Comparison of ENCODE assay signal across 13 mouse cellular contexts in the genomic region with DNA sequence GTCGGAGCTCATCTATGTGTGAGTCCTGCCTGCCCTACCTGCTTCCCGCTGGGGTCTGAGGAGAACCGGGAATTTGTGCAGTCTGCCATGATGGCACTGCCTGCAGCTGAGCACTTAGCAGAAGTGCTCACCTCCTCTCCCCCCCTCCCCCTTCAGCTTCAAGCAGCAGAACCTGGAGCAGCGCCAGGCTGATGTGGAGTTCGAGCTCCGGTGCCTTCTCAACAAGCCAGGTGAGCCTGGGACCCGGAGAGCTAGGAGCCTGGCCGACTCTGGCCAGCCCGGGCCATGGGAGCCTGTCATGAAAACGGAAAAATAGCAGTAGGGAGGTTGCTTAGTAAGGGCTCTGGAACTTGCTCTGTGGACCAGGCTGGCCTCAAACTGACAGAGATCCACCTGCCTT. TPM values are rescaled to one million over a fixed set of nuclear protein-coding genes. Genes with fewer than 3 reads are reported as not detected.
DNase-seq lines count a peak whose midpoint lies in the region; ATAC-seq lines count a peak whose summit lies in the region.
"Had no signal": no experiment of that assay in that cellular context is flagged by ENCODE, and none has a peak within 500 bp of the region (broad histone marks: within the 10 kb centered on the region; RNA-seq: fewer than 3 reads in every experiment).

No protein-coding gene starts in this region.

- H3K27me3 ChIP-seq in kidney, embryonic 14.5 days (ENCODE audit: control insufficient read depth, insufficient read depth, low read length): no peaks in the 10 kb centered on the region
- H3K27me3 ChIP-seq: embryonic facial prominence, embryonic 12.5 days; hindbrain, embryonic 13.5 days; liver, embryonic 12.5 days had no signal

- WGBS in kidney, embryonic 14.5 days: 77% methylated on average over 10 of the region's 10 CpGs

- H3K4me3 ChIP-seq in kidney, embryonic 14.5 days (ENCODE audit: low read length): no peak overlapping the region
- H3K4me3 ChIP-seq: embryonic facial prominence, embryonic 12.5 days; forebrain, embryonic 10.5 days; hindbrain, embryonic 13.5 days; liver, embryonic 12.5 days had no signal

- 0 out of 2 replicates have a peak, but pooled peaks cover 1% of the 10 kb centered on the region for H3K4me1 ChIP-seq in kidney, embryonic 14.5 days (ENCODE audit: control insufficient read depth, insufficient read depth, low read length)
- H3K4me1 ChIP-seq: embryonic facial prominence, embryonic 12.5 days; hindbrain, embryonic 13.5 days; liver, embryonic 12.5 days had no signal

- H3K36me3 ChIP-seq in kidney, embryonic 14.5 days (ENCODE audit: control insufficient read depth, insufficient read depth, low read length): peaks cover 56% of the 10 kb centered on the region

- peak; percentile 47 for DNase-seq in adrenal gland, postnatal 14 days
- no peak for DNase-seq in adrenal gland, adult 8-10 months
- DNase-seq in kidney, adult 18-20 months: peak; percentile 70
- DNase-seq in kidney, postnatal 36 days: peak; percentile 73 to 81
- peak; percentile 59 to 77 for DNase-seq in lung, postnatal 4 days
- DNase-seq in retina, embryonic 14.5 days (ENCODE audit: low spot score): no peak
- no peak for DNase-seq in left cerebral cortex, postnatal 25 days (ENCODE audit: low spot score in 2 of 2)
- DNase-seq: right cerebral cortex, postnatal 4 days had no signal

- H3K27ac ChIP-seq in kidney, embryonic 14.5 days (ENCODE audit: low read depth, low read length): no peak overlapping the region
- H3K27ac ChIP-seq: embryonic facial prominence, embryonic 12.5 days; forebrain, embryonic 10.5 days; hindbrain, embryonic 13.5 days; liver, embryonic 12.5 days had no signal

- no peak overlapping the region for H3K9ac ChIP-seq in kidney, embryonic 14.5 days (ENCODE audit: low read depth, low read length)
- H3K9ac ChIP-seq: embryonic facial prominence, embryonic 12.5 days; liver, embryonic 12.5 days had no signal

- H3K9me3 ChIP-seq in kidney, embryonic 14.5 days (ENCODE audit: control insufficient read depth, low read length): no peaks in the 10 kb centered on the region; the same call in 1 of the 2 replicates
- H3K9me3 ChIP-seq: embryonic facial prominence, embryonic 12.5 days; hindbrain, embryonic 13.5 days had no signal

- intact Hi-C loops in left cerebral cortex, postnatal 25 days (cut with DNase I): no loop called here

- no peak for ATAC-seq in kidney, embryonic 14.5 days (ENCODE audit: low FRiP score, low TSS enrichment)
- ATAC-seq: liver, embryonic 12.5 days had no signal

- H3K4me2 ChIP-seq in kidney, embryonic 14.5 days (replicated peaks; ENCODE audit: low read depth, low read length): no peak overlapping the region
- H3K4me2 ChIP-seq: embryonic facial prominence, embryonic 12.5 days; hindbrain, embryonic 13.5 days; liver, embryonic 12.5 days had no signal

RNA-seq across cellular contexts. Expression of a gene that starts 10.0 kb away (rescaled TPM):
- total RNA-seq in adrenal gland, postnatal 14 days (2021): 110 and 127 TPM in 2 replicates
- 100 to 1,000 TPM; 120 to 161 (median 139) TPM for total RNA-seq in adrenal gland, adult 8-10 months (2022)
- 352 and 434 TPM in 2 replicates for polyA plus RNA-seq in kidney, embryonic 14.5 days (2014; fragmentation: Nextera tagmentation; extraction: Ambion mirVana)
- total RNA-seq in left cerebral cortex, postnatal 25 days (2021): 100 to 1,000 TPM in 1 of 2 experiments, 10 to 100 TPM in 1; 98.4 to 106 TPM

RNA-seq across cellular contexts. Expression of a gene that starts 10.3 kb away (rescaled TPM):
- 4.4 and 4.7 TPM in 2 replicates for total RNA-seq in adrenal gland, postnatal 14 days (2021)
- total RNA-seq in adrenal gland, adult 8-10 months (2022): 10 to 100 TPM in 2 of 4 experiments, 1 to 10 TPM in 2; 7.0 to 14.8 (median 10.2) TPM
- 7.1 and 8.8 TPM in 2 replicates for polyA plus RNA-seq in kidney, embryonic 14.5 days (2014; fragmentation: Nextera tagmentation; extraction: Ambion mirVana)
- total RNA-seq in left cerebral cortex, postnatal 25 days (2021): 10 to 100 TPM; 11.7 to 12.2 TPM

RNA-seq across cellular contexts. Expression of a gene that starts 22.1 kb away (rescaled TPM):
- 34.3 and 41.0 TPM in 2 replicates for total RNA-seq in adrenal gland, postnatal 14 days (2021)
- 10 to 100 TPM; 40.6 to 88.2 (median 55.8) TPM for total RNA-seq in adrenal gland, adult 8-10 months (2022)
- 6.5 and 7.2 TPM in 2 replicates for polyA plus RNA-seq in kidney, embryonic 14.5 days (2014; fragmentation: Nextera tagmentation; extraction: Ambion mirVana)
- 10 to 100 TPM; 23.8 to 24.1 TPM for total RNA-seq in left cerebral cortex, postnatal 25 days (2021)

RNA-seq across cellular contexts. Expression of a gene that starts 34.3 kb away (rescaled TPM):
- 2.3 and 3.3 TPM in 2 replicates for total RNA-seq in adrenal gland, postnatal 14 days (2021)
- total RNA-seq in adrenal gland, adult 8-10 months (2022): 1 to 10 TPM; 1.4 to 2.6 (median 2.4) TPM
- polyA plus RNA-seq in kidney, embryonic 14.5 days (2014; fragmentation: Nextera tagmentation; extraction: Ambion mirVana): 0.21 and 0.22 TPM in 2 replicates
- total RNA-seq in left cerebral cortex, postnatal 25 days (2021): 10 to 100 TPM; 24.5 to 25.4 TPM

RNA-seq across cellular contexts. Expression of a gene that starts 55.8 kb away (rescaled TPM):
- 171 and 177 TPM in 2 replicates for total RNA-seq in adrenal gland, postnatal 14 days (2021)
- 100 to 1,000 TPM; 136 to 157 (median 140) TPM for total RNA-seq in adrenal gland, adult 8-10 months (2022)
- polyA plus RNA-seq in kidney, embryonic 14.5 days (2014; fragmentation: Nextera tagmentation; extraction: Ambion mirVana): 207 and 265 TPM in 2 replicates
- total RNA-seq in left cerebral cortex, postnatal 25 days (2021): 10 to 100 TPM; 66.3 to 69.3 TPM

Comparison
In these comparisons a context has a peak if more than half of its experiments do, and no peak if none do; other contexts are left out.
1. DNase-seq: peak in adrenal gland, postnatal 14 days (single experiment), kidney, adult 18-20 months (single experiment), kidney, postnatal 36 days (2 of 2) and lung, postnatal 4 days (2 of 2); none in adrenal gland, adult 8-10 months (single experiment), retina, embryonic 14.5 days (single experiment) and left cerebral cortex, postnatal 25 days (0 of 2).